Mouse (Mus musculus) skeletal muscle tissue, adult 2 months (tissue): ENCODE data around the gene H2-DMb2.
"Not testable (repeated sequence)": the region's sequence is repeated elsewhere in the genome, so short reads cannot be mapped to it uniquely, and the experiment has no call there.

Experiments used
- DNase-seq: peaks from one replicate; pipeline ENCODE4 v3.0.0-alpha.2; 2012; ENCODE audit warnings: low read depth, low spot score

Gene H2-DMb2

GRCm38 (mm10) chr17:34134451-34134850, 8.7 kb upstream of the H2-DMb2 start:
- no peak for DNase-seq

GRCm38 (mm10) chr17:34135297-34136224, 7.5 kb upstream of the H2-DMb2 start:
- DNase-seq: peak; percentile 99

DNA sequence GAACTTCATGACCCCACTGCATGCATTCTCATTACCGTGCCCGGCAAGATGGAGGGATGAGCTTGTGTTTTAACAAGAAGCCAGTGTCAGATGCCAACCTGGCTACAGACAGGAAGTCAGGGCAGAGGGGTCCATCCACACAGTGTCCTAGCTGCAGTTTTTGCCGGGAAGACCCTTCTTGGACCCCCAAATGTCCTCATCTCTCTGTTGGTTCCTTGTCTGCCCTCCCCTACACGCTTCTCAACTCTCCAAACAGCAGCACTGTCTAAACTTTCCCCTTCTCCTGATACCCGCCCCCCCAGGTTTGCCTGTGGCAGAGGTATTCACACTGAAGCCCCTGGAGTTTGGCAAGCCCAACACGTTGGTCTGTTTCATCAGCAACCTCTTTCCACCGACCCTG, 5.5 kb upstream of the H2-DMb2 start:
- no peak for DNase-seq

- no peak for DNase-seq
Measured at GRCm38 (mm10) chr17:34138655-34139054, 4.5 kb upstream of the H2-DMb2 start.

- DNase-seq: no peak
Measured at GRCm38 (mm10) chr17:34139416-34139815, 3.7 kb upstream of the H2-DMb2 start.

GRCm38 (mm10) chr17:34140240-34140639, 2.9 kb upstream of the H2-DMb2 start:
- no peak for DNase-seq

- no peak for DNase-seq
Measured at GRCm38 (mm10) chr17:34141448-34141847, 1.7 kb upstream of the H2-DMb2 start.

GRCm38 (mm10) chr17:34142456-34143010, 574 bp upstream of the H2-DMb2 start:
- no peak for DNase-seq

DNA sequence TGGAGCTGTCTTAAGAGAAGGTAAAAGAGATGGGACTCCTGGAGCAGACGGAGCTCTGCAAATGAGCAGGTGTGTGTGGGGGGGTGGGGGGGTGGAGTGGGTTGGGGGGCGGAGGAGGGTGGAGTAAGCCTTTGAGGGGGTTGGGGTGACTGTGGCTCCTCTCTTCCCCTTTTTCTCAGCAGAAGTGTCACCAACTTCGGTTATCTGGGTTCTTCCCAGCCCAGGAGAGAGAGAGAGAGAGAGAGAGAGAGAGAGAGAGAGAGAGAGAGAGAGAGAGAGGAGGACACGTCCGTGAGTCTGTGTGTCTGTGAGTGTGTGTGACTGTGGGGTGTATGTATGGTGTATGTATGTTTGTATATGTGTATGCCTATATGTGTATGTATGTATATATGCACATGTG, 354 bp downstream of the H2-DMb2 start:
- DNase-seq: no peak

- not testable (repeated sequence) for DNase-seq
Measured at GRCm38 (mm10) chr17:34144221-34144620, 1.1 kb downstream of the H2-DMb2 start.

DNA sequence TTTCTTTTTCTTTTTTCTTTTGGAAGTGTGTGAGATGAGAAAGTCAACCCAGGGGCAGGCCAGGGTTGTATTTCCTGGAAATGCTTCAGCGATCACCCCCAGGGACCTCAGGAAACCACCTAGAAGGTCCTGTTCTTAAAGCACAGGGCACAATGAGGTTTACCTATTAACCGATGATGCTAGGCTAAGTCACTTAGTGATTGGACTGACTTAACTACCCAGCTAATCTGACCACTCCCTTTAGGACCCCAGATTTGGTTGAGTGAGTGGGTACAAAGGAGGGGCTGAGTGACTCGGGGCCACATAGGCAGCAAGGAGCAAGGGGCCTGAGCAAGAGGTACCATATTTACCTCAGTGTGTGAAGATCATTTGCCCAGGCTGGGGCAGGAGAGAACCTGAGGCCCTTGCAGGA, 1.9 kb downstream of the H2-DMb2 start:
- no peak for DNase-seq

- DNase-seq: peak; percentile 87
Measured at GRCm38 (mm10) chr17:34152923-34153322, 9.8 kb downstream of the H2-DMb2 start, which contains the start of gene H2-DMb1. TSS of gene H2-DMb1 (plus strand) at chr17:34153072.

DNA sequence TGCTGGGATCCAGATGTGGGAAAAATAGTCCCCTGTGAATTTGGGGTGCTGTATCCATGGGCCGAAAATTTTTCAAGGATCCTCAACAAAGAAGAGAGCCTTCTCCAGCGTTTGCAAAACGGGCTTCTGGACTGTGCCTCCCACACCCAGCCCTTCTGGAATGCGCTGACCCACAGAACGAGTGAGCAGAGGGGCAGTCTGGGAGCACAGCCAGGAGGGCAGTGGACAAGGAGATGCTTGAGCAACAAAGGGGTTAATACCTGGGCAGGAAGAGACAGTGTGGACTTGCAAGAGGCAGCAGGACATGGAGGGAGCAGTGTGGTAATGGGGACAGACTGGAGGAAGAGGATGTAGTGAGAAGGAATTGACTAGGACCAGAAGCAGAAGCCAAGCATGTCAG, 12.4 kb downstream of the H2-DMb2 start:
- DNase-seq: no peak

DNA sequence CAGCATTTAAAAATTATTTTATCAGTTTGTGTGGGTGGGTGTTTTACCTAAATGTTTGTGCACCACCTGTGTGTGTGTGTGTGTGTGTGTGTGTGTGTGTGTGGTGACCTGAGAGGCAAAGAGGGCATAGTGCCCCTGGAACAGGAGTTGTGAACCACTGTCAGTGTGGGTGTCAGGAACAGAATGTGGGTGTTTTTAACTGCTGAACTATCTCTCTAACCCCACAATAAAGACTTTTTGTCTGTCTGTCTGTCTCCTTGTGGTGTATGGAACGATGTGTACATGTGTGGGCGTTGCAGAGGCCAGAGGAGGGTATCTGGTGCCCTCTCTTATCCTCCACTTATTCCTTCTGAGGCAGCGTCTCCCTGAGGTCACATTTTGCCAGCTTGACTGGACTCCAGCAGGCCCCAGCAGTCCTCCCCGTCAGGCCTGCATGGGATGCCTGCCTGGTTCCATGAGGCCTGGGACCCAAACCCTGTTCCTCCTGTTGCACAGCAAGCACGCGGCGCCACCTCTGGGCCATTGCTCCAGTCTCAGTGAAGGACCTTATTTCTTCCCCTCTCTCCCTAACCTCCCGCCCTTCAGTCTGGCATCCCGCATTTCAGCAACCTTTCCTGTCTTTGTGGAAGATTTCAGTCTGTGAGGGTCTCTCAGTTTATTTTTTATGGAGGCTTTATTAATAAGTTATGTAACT, 21.2 kb downstream of the H2-DMb2 start:
- DNase-seq: no peak

- no peak for DNase-seq
Measured at GRCm38 (mm10) chr17:34165033-34165730, 22.1 kb downstream of the H2-DMb2 start.

GRCm38 (mm10) chr17:34169279-34169678, 26.2 kb downstream of the H2-DMb2 start:
- DNase-seq: peak; percentile 24

- no peak for DNase-seq
Measured at GRCm38 (mm10) chr17:34170487-34170876, 27.4 kb downstream of the H2-DMb2 start.

- DNase-seq: peak; percentile 56
Measured at GRCm38 (mm10) chr17:34170877-34171498, 27.9 kb downstream of the H2-DMb2 start.

DNA sequence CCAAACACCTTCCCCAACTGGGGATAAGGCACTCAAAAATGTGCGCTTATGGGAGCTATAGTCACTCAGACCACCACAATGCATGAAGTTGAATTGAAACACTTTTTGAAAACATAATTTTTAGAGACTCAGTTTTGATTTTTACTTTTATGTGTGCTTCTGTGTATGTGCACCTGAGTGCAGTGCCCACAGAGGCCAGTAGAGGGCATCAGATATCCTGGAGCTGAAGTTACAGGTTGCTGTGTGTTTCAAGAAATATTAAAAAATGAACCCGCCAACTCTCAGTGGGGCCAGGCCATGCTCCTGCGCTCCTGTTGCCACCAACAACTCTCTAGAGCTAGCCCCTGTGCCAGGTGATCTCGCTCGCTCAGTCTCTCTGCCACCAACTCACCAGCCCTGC, 29.4 kb downstream of the H2-DMb2 start:
- DNase-seq: no peak

- DNase-seq: no peak
Measured at GRCm38 (mm10) chr17:34174075-34174474, 31.0 kb downstream of the H2-DMb2 start.

- no peak for DNase-seq
Measured at GRCm38 (mm10) chr17:34177179-34177578, 34.1 kb downstream of the H2-DMb2 start.
